Mouse (Mus musculus) T-helper 2 cell (primary cell): Measurements from ENCODE around the gene Ankrd2.

ENCODE experiments used
- in situ Hi-C: fragments of 300-600 bp; cut with MboI, MseI; formaldehyde crosslinking; loops from one replicate; pipeline ENCODE4 v1.15.1; 2025; ENCODE audit warnings: high pct_unique_total_duplicates

The Ankrd2 gene

GRCm38 (mm10) chr19:42014231-42014825, 21.5 kb upstream of the Ankrd2 start:
- in situ Hi-C loops, result no loop called here

GRCm38 (mm10) chr19:42015001-42015400, 20.8 kb upstream of the Ankrd2 start:
- in situ Hi-C loops, result no loop called here

- in situ Hi-C loops, result no loop called here
Observed at GRCm38 (mm10) chr19:42016251-42016650, 19.5 kb upstream of the Ankrd2 start.

- in situ Hi-C loops, result no loop called here
Observed at GRCm38 (mm10) chr19:42016840-42017239, 19.0 kb upstream of the Ankrd2 start.

- in situ Hi-C loops, result no loop called here
Observed at GRCm38 (mm10) chr19:42017399-42018247, 18.2 kb upstream of the Ankrd2 start.

- in situ Hi-C loops, result no loop called here
Observed at GRCm38 (mm10) chr19:42019011-42019522, 16.7 kb upstream of the Ankrd2 start.

GRCm38 (mm10) chr19:42021681-42022541, 13.9 kb upstream of the Ankrd2 start:
- in situ Hi-C loops, result no loop called here

- in situ Hi-C loops, result no loop called here
Observed at GRCm38 (mm10) chr19:42022542-42022848, 13.3 kb upstream of the Ankrd2 start.

GRCm38 (mm10) chr19:42026158-42026557, 9.6 kb upstream of the Ankrd2 start:
- in situ Hi-C loops, result loop anchor here (5.0 kb wide), 1 partner anchor 89 kb away; no protein-coding TSS in a partner anchor

GRCm38 (mm10) chr19:42031112-42031511, 4.7 kb upstream of the Ankrd2 start:
- in situ Hi-C loops, result no loop called here

- in situ Hi-C loops, result no loop called here
Observed at GRCm38 (mm10) chr19:42033611-42034010, 2.2 kb upstream of the Ankrd2 start.

GRCm38 (mm10) chr19:42034146-42034775, 1.5 kb upstream of the Ankrd2 start:
- in situ Hi-C loops, result no loop called here

GRCm38 (mm10) chr19:42034881-42035455, 832 bp upstream of the Ankrd2 start:
- in situ Hi-C loops, result no loop called here

- in situ Hi-C loops, result no loop called here
Observed at GRCm38 (mm10) chr19:42036357-42036756, 557 bp downstream of the Ankrd2 start.

GRCm38 (mm10) chr19:42037167-42037702, 1.4 kb downstream of the Ankrd2 start:
- in situ Hi-C loops, result no loop called here

GRCm38 (mm10) chr19:42038310-42038709, 2.5 kb downstream of the Ankrd2 start:
- in situ Hi-C loops, result no loop called here

GRCm38 (mm10) chr19:42043988-42044387, 8.2 kb downstream of the Ankrd2 start:
- in situ Hi-C loops, result loop anchor here (5.0 kb wide), 1 partner anchor 108 kb away; no protein-coding TSS in a partner anchor

GRCm38 (mm10) chr19:42045269-42046102, 9.7 kb downstream of the Ankrd2 start, which contains the start of gene Hoga1:
Hoga1 (plus strand) TSS chr19:42045610.
- in situ Hi-C loops, result no loop called here

GRCm38 (mm10) chr19:42050251-42050650, 14.5 kb downstream of the Ankrd2 start:
- in situ Hi-C loops, result no loop called here

- in situ Hi-C loops, result no loop called here
Observed at GRCm38 (mm10) chr19:42051351-42051750, 15.6 kb downstream of the Ankrd2 start.
